Mouse (Mus musculus) CD4-positive, CD25-positive, alpha-beta regulatory T cell, adult 4 months (primary cell): ENCODE results near the gene Celf5. TPM values are rescaled to one million over a fixed set of nuclear protein-coding genes. Genes with fewer than 3 reads are reported as not detected.

ENCODE experiments used
- ATAC-seq: one replicate; pipeline ENCODE4 v1.8.0; 2017
- polyA plus RNA-seq, 2 experiments: library from polyadenylated mRNA; unstranded; fragments of 100-300 nt; shearing (Covaris generic); gene quantifications; one replicate each; pipeline ENCODE4 v1.2.1; 2017

The Celf5 gene
- polyA plus RNA-seq, 2 experiments from 2014 or later: 0.53 to 1.1 TPM

GRCm38 (mm10) chr10:81426081-81426671, 56.3 kb downstream of the Celf5 start:
- no peak for ATAC-seq

GRCm38 (mm10) chr10:81425236-81425850, 57.2 kb downstream of the Celf5 start:
- ATAC-seq: no peak

- ATAC-seq: no peak
These were observed 58.1 kb downstream of the Celf5 start for GRCm38 (mm10) chr10:81424246-81425051.

GRCm38 (mm10) chr10:81423476-81424245, 58.8 kb downstream of the Celf5 start:
- ATAC-seq: no peak

GRCm38 (mm10) chr10:81422661-81423217, 59.8 kb downstream of the Celf5 start:
- no peak for ATAC-seq

- no peak for ATAC-seq
These were observed 60.3 kb downstream of the Celf5 start for GRCm38 (mm10) chr10:81422191-81422590.

GRCm38 (mm10) chr10:81421797-81422100, 60.8 kb downstream of the Celf5 start:
- ATAC-seq: no peak

- no peak for ATAC-seq
These were observed 61.3 kb downstream of the Celf5 start for GRCm38 (mm10) chr10:81421041-81421796.

GRCm38 (mm10) chr10:81420191-81420767, 62.2 kb downstream of the Celf5 start:
- no peak for ATAC-seq

GRCm38 (mm10) chr10:81419111-81419928, 63.2 kb downstream of the Celf5 start:
- ATAC-seq: no peak

- no peak for ATAC-seq
These were observed 64.1 kb downstream of the Celf5 start for GRCm38 (mm10) chr10:81418216-81419070.

GRCm38 (mm10) chr10:81417227-81418215, 65.0 kb downstream of the Celf5 start:
- no peak for ATAC-seq

GRCm38 (mm10) chr10:81416581-81417226, 65.8 kb downstream of the Celf5 start:
- ATAC-seq: no peak

- no peak for ATAC-seq
These were observed 66.8 kb downstream of the Celf5 start for GRCm38 (mm10) chr10:81415549-81416310.

- ATAC-seq: no peak
These were observed 67.4 kb downstream of the Celf5 start for GRCm38 (mm10) chr10:81415146-81415545.

- no peak for ATAC-seq
These were observed 67.8 kb downstream of the Celf5 start for GRCm38 (mm10) chr10:81414682-81415081.
